Mouse (Mus musculus): ENCODE results near the gene Tdp1.
A peak's percentile ranks its signal among the peaks of the same experiment; 100 is the strongest.

The Tdp1 gene

DNA sequence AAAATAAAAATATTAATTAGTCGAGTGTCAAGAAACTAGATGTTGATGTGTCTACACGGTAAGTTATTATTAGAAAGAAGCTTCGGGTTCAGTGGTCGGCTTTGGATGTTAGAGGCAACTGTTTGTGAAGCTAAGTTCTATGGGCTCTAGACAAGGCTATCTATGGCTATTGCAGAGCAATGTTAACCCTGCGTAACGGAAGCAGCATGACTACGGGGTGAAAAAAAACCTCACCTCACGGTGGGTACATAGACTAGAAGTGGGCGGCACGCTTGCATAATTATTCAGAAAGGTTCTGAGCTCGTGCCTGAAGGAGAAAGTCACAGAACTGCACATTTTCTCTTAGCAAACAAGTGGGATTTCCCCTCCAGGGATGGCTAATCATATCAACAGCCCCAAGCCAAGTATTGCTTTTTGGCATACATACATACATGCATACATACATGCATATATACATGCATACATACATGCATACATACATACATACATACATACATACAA, 108.1 kb downstream of the Tdp1 start:
- no peaks in the 10 kb centered on the region for H3K36me3 ChIP-seq (ENCODE audit: control insufficient read depth, insufficient read depth, low read length, poor library complexity, severe bottlenecking)
- no peaks in the 10 kb centered on the region for H3K27me3 ChIP-seq (ENCODE audit: control insufficient read depth, insufficient read depth, low read length, poor library complexity, severe bottlenecking)
- peak; percentile 28 for DNase-seq (ENCODE audit: low read depth, low spot score)

- peak; percentile 25 for DNase-seq (ENCODE audit: low read depth, low spot score)
- Histone ChIP-seq H3K27me3 (ENCODE audit: control insufficient read depth, insufficient read depth, low read length, poor library complexity, severe bottlenecking) (no peaks in the 10 kb centered on the region), H3K36me3 (ENCODE audit: control insufficient read depth, insufficient read depth, low read length, poor library complexity, severe bottlenecking) (no peaks in the 10 kb centered on the region)
Observed at GRCm38 (mm10) chr12:99993146-99993890, 109.0 kb downstream of the Tdp1 start.

DNA sequence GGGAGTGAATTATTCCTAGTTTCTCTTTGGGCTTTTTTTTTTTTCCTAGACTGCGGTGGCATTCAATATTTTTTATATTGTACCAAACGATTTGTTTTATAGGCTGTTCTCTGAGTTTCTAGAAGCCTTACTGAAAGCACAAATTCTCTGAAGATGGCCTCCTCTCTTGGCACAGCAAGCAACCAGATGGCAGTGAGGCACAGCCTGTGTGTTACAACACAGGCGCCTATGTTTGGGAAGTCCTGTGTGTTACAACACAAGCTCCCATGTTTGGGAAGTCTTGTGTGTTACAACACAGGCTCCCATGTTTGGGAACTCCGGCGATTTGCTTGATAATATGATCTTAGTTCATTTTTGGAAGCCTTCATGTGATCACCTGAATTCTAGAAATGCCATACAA, 111.6 kb downstream of the Tdp1 start:
- no peak for DNase-seq (ENCODE audit: low read depth, low spot score)
- H3K36me3 ChIP-seq (ENCODE audit: control insufficient read depth, insufficient read depth, low read length, poor library complexity, severe bottlenecking), result no peaks in the 10 kb centered on the region
- H3K27me3 ChIP-seq (ENCODE audit: control insufficient read depth, insufficient read depth, low read length, poor library complexity, severe bottlenecking), result no peaks in the 10 kb centered on the region

DNA sequence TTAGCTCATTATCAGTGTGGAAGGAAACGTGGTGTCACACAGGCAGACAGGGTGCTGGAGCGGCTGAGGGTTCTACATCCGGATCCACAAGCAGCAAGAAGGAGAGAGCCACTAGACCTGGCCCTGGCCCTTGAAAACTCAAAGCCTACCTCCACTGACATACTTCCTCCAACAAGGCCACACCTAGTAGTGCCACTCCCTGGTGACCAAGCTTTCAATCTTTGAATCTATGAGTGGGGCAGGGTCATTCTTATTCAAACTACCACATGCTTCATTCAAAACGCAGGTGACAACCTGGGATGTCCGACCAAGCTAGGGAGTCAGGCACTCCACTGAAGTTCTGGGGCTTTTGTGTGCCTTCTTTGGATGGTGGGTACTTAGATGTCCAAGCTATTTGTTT, 115.4 kb downstream of the Tdp1 start:
- DNase-seq (ENCODE audit: low read depth, low spot score), result no peak
- H3K27me3 ChIP-seq (ENCODE audit: control insufficient read depth, insufficient read depth, low read length, poor library complexity, severe bottlenecking), result no peaks in the 10 kb centered on the region
- no peaks in the 10 kb centered on the region for H3K36me3 ChIP-seq (ENCODE audit: control insufficient read depth, insufficient read depth, low read length, poor library complexity, severe bottlenecking)

DNA sequence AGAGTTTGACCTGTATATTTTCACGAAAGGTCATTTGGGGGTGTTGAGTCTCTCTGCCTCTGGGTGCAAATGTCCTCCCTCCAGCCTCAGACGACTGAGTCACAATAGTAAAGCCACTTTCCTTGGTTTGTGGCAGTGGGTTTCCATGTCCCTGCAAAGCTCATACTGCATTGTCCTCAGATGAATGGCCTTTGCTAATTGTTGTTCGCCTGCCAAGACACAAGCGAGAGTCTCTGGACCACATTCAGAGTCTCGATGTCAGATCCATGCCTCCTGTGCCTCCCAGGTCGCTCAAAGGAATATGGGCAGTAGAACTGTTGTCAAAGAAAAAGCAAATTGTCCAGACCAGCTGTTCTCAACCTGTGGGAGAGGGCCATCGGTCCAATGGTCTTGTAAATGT, 116.1 kb downstream of the Tdp1 start:
- H3K27me3 ChIP-seq (ENCODE audit: control insufficient read depth, insufficient read depth, low read length, poor library complexity, severe bottlenecking), result no peaks in the 10 kb centered on the region

GRCm38 (mm10) chr12:100001246-100001645, 116.9 kb downstream of the Tdp1 start:
- H3K36me3 ChIP-seq (ENCODE audit: control insufficient read depth, insufficient read depth, low read length, poor library complexity, severe bottlenecking), result no peaks in the 10 kb centered on the region
- no peak for DNase-seq (ENCODE audit: low read depth, low spot score)
- no peaks in the 10 kb centered on the region for H3K27me3 ChIP-seq (ENCODE audit: control insufficient read depth, insufficient read depth, low read length, poor library complexity, severe bottlenecking)

More for the DNA sequence above, 116.1 kb downstream of the Tdp1 start:
- no peak for DNase-seq (ENCODE audit: low read depth, low spot score)
- no peaks in the 10 kb centered on the region for H3K36me3 ChIP-seq (ENCODE audit: control insufficient read depth, insufficient read depth, low read length, poor library complexity, severe bottlenecking)

DNA sequence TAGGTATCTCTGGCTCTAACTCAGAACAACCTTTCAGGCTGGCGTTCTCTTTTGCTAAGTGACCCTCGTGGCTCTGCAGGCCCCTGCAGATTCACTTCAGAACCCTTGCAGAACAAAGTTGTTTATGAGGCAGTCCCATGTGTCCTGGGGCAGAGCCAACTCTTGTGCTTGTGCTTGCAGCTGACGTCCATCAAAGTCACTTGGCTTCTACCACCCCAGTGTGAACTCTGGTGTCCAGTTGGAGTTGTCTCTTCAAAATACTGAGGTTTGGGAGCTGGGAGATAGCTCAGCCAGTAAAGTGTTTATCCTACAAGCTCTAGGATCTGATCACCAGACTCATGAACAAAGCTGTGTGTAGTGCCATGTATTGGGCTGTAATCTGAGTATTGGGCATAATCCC, 117.6 kb downstream of the Tdp1 start:
- no peaks in the 10 kb centered on the region for H3K36me3 ChIP-seq (ENCODE audit: control insufficient read depth, insufficient read depth, low read length, poor library complexity, severe bottlenecking)
- H3K27me3 ChIP-seq (ENCODE audit: control insufficient read depth, insufficient read depth, low read length, poor library complexity, severe bottlenecking), result no peaks in the 10 kb centered on the region
- no peak for DNase-seq (ENCODE audit: low read depth, low spot score)

- Histone ChIP-seq H3K27me3 (ENCODE audit: control insufficient read depth, insufficient read depth, low read length, poor library complexity, severe bottlenecking) (no peaks in the 10 kb centered on the region), H3K36me3 (ENCODE audit: control insufficient read depth, insufficient read depth, low read length, poor library complexity, severe bottlenecking) (no peaks in the 10 kb centered on the region)
Observed at GRCm38 (mm10) chr12:100002914-100003587, 118.7 kb downstream of the Tdp1 start.

More at GRCm38 (mm10) chr12:100002914-100003587, 118.7 kb downstream of the Tdp1 start:
- no peak for DNase-seq (ENCODE audit: low read depth, low spot score)

Measured in splenic B cell, adult 2 months (primary cell).